Mouse (Mus musculus): ENCODE data around the gene Rab40b.

Gene Rab40b

DNA sequence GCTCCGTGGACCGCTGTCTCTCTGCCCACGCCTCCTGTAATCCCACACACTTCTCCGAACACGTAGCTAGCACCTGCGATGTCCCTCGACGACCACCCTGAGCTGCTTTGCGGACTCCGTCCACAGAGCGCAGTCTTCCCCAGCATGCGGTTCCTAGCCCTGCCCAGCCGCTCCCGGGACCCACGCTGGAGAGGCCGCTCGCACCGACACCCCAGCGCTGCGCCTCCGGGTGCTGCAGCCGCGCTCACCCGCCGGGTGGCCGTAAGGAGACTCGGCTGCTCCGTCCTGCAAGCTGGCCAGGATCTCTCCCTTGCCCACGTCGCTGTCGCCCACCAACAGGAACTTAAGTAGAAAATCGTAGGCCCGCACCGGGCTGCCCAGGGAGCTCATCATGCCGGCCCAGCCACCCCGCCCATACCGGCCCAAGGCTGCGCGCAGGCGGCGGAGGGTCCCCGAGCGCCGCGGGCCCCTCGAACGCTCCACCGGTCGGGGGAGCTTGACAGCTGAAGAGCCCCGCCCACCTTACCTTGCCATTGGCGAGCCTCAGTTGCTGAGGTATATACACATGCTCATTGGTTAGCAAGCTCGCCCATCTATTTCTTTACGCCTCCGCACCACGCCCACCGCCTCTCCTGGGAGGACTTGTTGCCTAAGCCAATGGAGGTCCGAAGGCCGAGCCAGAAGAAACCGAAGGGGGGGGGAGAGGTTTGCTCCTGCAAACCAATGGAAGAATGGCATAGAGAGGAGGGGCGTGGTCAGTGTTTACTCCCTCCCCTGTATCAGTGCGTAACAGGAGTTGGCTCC is at the start of gene Rab40b:
Rab40b (minus strand) TSS at position 502 of the 804 bp plus-strand sequence.
- peak; percentile 34 to 47 for DNase-seq (ENCODE audit: low spot score in 2 of 2)

DNA sequence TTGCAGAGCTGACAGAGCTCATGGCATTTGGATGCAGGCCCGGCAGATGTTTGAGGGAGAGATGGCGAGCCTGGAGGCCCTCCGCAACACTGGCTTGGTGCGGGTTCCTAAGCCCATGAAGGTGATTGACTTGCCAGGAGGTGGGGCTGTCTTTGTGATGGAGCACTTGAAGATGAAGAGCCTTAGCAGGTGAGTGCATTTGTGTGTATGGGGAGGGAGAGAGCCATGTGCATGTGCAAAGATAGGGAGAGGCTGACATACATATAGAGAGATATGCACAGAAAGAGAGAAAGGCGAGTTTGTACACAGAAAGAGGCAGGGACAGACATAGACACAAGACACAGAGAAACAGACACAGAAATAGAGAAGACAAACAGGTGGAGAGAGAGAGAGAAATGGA is 49.2 kb upstream of the Rab40b start:
- DNase-seq (ENCODE audit: low spot score in 2 of 2), result no peak

DNA sequence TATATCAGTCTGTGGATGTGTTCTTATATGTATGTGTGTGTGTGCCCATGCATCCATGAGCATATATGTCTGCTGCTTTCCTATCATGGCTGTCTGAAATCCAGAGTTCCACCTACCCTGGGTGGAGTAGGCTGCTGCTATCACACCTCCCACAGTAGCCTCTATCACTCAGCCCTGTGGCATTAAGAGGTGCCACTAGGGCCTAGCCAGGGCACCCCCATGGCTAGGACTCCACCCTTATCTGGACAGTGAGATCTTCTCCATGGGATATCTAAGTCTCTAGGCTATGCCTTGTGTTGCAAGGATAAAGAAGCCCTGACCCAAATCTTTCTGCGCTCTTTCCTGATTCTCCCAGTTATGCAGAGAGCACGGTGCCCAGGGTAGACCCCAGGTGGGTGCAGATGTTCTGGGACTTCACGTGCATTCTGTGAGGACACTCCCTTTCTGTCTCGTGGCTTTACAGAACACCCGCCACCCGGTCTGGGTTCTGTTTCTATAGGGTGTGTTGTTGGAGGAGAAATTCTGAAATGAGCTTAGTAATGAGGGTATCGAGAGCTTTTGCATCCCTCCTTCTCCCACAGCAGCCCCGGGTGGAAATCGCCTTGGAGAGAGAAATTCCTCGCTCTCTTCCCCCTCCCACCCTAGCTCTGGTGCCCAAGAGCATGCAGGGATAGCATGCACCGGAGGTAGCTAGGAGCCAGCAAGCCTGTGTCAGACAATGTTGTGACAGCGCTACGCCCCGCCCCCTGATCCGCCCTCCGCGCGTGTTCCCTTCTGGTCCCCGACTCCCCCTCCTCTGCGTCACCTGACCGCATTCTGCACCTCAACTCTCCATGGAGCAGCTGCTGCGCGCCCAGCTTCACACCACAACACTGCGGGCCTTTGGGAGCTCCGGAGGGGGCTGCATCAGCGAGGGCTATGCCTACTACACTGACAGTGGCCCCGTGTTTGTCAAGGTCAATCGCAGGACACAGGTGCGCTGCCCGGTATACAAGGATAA is 46.4 kb upstream of the Rab40b start, which contains the start of gene Fn3k:
Fn3k (plus strand) TSS at position 758 of the 1,000 bp plus-strand sequence.
- DNase-seq (ENCODE audit: low spot score in 2 of 2), result peak; percentile 78 to 83

DNA sequence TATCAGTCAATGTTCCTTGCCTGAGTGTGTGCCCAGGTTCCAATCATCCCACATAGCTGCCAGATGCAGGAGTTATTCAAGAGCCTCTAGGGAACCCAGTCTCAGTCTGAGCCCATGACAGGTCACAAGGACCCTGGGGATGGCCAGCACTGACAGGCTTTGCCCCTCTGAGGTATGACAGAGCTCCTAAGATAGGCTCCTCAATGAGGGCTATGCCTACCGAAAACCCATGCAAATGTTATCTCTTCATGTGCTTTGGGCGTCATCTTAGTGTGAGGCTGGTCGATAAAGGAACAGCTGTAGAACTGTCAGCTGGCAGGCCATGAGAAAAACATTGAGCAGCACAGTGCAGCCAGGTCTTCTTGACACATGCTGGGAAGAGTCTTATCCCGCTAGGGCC is 45.3 kb upstream of the Rab40b start:
- DNase-seq (ENCODE audit: low spot score in 2 of 2), result peak in 1 of 2 experiments; percentile 35

GRCm38 (mm10) chr11:121421553-121422173 is 33.6 kb upstream of the Rab40b start:
- DNase-seq (ENCODE audit: low spot score in 2 of 2), result peak in 1 of 2 experiments; percentile 22

DNA sequence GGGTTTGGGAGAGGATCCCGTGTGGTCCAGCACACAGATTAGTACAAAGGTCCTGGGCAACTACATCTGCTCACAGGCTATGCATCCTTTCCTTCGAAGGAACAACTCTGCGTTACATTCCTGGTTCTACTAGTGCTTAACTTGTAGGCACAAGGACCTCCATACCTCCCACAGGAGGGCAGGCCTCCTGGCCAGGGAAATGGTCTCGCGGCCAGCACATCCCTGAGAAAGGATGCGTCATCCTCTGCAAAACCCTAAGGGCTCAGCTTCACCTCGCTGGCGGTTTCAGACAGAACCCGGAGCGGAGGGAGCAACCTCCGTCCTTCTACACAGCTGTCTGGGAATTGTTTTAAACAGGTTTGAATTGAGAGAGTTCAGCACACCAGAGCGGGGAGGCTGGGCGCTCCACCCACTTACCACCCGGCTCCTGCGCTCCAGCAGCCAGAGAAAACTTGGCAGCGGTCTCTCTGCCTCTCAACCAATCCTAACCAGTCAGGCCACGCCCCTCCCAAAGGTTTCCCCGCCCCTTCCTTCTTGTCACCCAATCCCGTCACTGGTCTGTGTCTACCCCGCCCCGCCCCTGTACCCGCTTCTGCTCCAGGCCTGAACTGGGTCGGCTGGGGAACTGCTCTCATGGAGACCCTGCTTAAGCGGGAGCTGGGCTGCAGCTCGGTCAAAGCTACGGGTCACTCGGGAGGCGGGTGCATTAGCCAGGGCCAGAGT is 32.9 kb upstream of the Rab40b start, which contains the start of gene Fn3krp:
Fn3krp (plus strand) TSS at position 572 of the 723 bp plus-strand sequence.
- DNase-seq (ENCODE audit: low spot score in 2 of 2), result peak; percentile 98 to 99

DNA sequence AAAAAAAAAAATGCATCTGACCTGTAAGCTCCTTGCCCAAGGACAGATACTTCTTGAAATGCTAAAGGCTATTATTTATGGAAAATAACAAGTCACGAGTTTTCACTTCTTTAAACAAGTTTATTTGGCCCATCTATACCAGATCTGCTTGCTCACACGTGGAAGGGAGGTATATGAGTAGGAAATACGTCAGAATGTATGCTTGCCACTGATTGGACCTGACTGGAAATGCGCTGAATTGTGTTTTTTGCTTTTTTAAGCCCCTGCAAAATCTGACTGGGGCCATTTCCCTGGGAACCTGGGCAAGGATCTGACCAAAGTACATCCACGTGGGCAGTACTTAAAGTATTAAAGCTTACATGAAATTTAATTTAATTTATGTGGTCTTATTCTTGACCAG is 32.3 kb upstream of the Rab40b start:
- DNase-seq (ENCODE audit: low spot score in 2 of 2), result no peak

DNA sequence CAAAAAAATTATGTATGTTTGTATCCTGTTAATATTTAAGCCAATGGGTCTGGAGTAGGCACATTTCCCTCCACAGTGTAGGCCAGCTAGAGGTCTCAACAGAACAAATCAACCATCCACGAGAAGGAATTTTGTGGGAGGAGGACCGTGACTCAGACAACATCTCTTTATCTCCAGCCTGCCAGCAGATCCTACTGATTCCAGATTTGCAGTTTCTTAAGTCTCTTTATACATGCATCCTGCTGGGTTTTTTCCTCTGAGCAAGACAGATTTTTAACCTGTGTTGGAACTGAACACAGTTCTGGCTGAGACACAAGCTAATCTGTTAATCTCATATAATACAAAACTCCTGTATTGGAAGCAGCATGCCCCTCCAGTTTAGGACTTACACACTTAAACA is 30.9 kb upstream of the Rab40b start:
- DNase-seq (ENCODE audit: low spot score in 2 of 2), result no peak

DNA sequence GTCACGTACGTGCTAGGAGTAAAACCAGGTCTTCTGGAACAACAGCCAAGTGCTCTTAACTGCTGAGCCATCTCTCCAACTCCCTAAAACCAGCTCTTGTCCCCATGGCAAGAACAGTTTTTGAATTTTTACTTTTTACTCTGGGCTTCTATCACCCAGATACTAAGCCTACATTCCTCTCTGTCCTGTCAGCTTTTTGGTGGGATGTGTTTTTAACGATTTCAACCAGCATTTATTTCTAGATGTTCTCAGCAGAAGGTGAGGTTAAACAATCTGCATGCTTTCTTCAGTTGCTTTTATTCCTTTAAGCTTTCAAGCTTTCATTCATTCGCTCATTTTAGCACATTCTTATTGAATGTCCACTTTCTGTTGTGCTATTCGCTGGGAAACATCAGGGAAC is 29.9 kb upstream of the Rab40b start:
- no peak for DNase-seq (ENCODE audit: low spot score in 2 of 2)

DNA sequence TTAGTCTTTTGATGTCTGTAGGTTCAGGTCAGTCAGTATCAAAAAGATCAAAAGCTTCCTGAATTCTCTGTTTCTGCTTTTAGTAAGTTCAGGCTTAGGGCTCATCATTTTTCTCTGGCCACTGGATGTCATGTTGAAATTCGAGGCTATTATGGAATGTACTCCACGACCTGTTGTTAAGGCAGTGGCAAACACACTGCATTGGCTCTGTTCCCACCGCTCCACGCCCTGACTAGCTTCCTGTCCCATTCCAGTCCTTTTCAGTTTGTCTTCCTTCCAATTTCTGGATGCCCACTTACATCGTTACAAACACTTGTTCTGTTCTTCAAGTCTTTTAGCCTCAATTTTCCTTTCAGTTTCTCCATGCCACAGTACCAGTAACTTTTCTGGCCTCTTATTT is 27.3 kb upstream of the Rab40b start:
- no peak for DNase-seq (ENCODE audit: low spot score in 2 of 2)

- no peak for DNase-seq (ENCODE audit: low spot score in 2 of 2)
Measured at GRCm38 (mm10) chr11:121414762-121415161, 26.7 kb upstream of the Rab40b start.

- DNase-seq (ENCODE audit: low spot score in 2 of 2), result no peak
Measured at GRCm38 (mm10) chr11:121407366-121408155, 19.5 kb upstream of the Rab40b start.

DNA sequence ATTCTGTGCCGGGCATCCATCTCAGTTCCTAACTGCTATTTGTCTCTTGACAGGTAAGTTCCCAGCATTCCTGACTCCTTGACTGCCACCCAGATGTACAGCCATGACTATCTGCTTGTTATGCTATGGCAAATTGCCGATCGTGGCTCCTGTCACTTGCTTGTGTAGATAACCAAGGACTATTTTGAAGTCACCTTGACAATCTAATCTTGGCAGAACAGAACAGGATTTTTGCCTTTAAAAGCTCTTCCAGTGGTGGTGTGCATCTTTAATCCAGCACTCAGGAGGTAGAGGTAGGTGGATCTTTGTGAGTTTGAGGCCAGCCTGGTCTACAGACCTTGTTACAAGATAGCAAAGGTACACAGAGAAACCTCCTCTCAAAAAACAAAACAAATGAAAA is 4.4 kb upstream of the Rab40b start:
- no peak for DNase-seq (ENCODE audit: low spot score in 2 of 2)

DNA sequence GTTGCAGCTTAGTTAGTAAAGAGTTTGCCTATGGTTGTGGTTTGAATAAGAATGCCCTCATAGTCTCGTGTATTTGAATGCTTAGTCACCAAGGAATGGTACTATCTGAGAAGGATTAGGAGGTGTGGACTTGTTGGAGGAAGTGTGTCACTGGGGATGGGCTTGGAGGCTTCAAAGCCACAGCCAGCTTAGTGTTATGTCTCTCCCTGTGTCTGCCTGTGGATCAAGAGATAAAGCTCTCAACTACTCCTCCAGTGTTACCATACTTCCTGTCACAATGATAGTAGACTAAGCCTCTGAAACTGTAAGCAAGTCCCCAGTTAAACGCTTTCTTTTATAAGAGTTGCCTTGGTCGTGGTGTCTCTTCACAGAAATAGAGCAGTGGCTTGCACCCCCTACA is 2.7 kb upstream of the Rab40b start:
- no peak for DNase-seq (ENCODE audit: low spot score in 2 of 2)

- no peak for DNase-seq (ENCODE audit: low spot score in 2 of 2)
Measured at GRCm38 (mm10) chr11:121388554-121388945, 499 bp upstream of the Rab40b start.

GRCm38 (mm10) chr11:121380294-121380693 is 7.8 kb downstream of the Rab40b start:
- DNase-seq (ENCODE audit: low spot score in 2 of 2), result no peak

GRCm38 (mm10) chr11:121378644-121379043 is 9.4 kb downstream of the Rab40b start:
- DNase-seq (ENCODE audit: low spot score in 2 of 2), result no peak

- DNase-seq (ENCODE audit: low spot score in 2 of 2), result no peak
Measured at GRCm38 (mm10) chr11:121373305-121373704, 14.7 kb downstream of the Rab40b start.

DNA sequence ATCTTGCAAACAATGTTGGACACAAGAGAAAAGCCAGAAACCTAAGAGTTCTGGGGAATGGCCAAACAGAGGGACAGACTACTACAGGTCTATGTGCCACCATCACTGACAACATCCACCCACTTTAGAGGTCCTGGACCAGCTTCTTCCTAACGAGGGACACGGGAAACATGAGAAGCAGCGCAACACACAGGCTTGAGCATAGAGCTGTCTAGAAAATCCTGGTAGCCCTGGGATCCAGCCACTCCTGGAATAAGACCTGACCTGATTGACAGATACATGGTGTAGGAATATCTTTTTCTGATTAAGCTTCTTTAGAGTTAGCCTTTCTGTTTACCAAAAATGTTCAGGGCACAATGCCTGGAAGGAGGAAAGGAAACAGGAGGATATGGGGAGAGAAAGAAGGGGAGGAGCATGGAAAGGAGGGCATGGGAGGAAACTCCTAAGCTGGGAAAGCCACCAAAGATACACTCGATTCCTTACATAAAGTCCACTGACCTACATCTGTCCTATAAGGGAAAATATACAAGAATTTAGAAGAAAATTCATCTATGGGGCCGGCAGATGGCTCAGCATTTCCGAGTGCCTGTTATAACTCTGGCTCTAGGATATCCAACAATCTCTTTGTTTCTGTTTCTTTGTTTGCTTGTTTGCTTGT is 17.6 kb downstream of the Rab40b start:
- no peak for DNase-seq (ENCODE audit: low spot score in 2 of 2)

GRCm38 (mm10) chr11:121369622-121370021 is 18.4 kb downstream of the Rab40b start:
- peak; percentile 24 to 66 for DNase-seq (ENCODE audit: low spot score in 2 of 2)
